Mouse (Mus musculus) liver, embryonic 16.5 days (tissue): ENCODE results near the gene Plpp2. TPM values are rescaled to one million over a fixed set of nuclear protein-coding genes. Genes with fewer than 3 reads are reported as not detected.

Experiments
- ATAC-seq: fragments of 200-750 bp; cut with Nextera tagmentation; 2 replicates; pipeline ENCODE4 v1.8.0; 2017; ENCODE audit warnings: low read depth, mild to moderate bottlenecking, moderate number of reproducible peaks, moderate library complexity
- H3K27ac ChIP-seq: fragments of 300-500 bp; sonication (generic); 2 replicates; pipeline ENCODE4 v1.5.1; 2014; ENCODE audit warnings: mild to moderate bottlenecking, low read length
- H3K27me3 ChIP-seq: fragments of 300-500 bp; sonication (generic); 2 replicates; pipeline ENCODE4 v1.6.1; 2014; ENCODE audit warnings: low read depth, low read length, mixed read lengths; ENCODE audit not compliant: control insufficient read depth, insufficient read depth
- H3K36me3 ChIP-seq: fragments of 300-500 bp; sonication (generic); 2 replicates; pipeline ENCODE4 v1.6.1; 2014; ENCODE audit warnings: mild to moderate bottlenecking; ENCODE audit not compliant: control insufficient read depth, insufficient read depth
- H3K4me1 ChIP-seq: fragments of 300-500 bp; sonication (generic); 2 replicates; pipeline ENCODE4 v1.6.1; 2014; ENCODE audit warnings: low read depth, low read length, mixed read lengths; ENCODE audit not compliant: control insufficient read depth
- H3K4me2 ChIP-seq: fragments of 300-500 bp; sonication (generic); 2 replicates; pipeline ENCODE4 v1.6.1; 2014; ENCODE audit warnings: low read depth, low read length, mixed read lengths
- H3K4me3 ChIP-seq: fragments of 300-500 bp; sonication (generic); 2 replicates; pipeline ENCODE4 v1.5.1; 2014; ENCODE audit warnings: low read depth, mild to moderate bottlenecking, low read length
- H3K9ac ChIP-seq: fragments of 300-500 bp; sonication (generic); 2 replicates; pipeline ENCODE4 v1.6.1; 2014; ENCODE audit warnings: low read depth, low read length
- H3K9me3 ChIP-seq: fragments of 300-500 bp; sonication (generic); replicated peaks from 2 replicates; pipeline ENCODE4 v1.6.1; 2016; ENCODE audit warnings: low read length; ENCODE audit not compliant: control insufficient read depth
- WGBS: fragments of 180-500 bp; shearing (Covaris S2); extraction: QIAGEN DNeasy Blood & Tissue Kit; methylation state at CpG from one replicate; pipeline ENCODE4 v1.1.7; 2014; ENCODE audit not compliant: insufficient replicate concordance; 5-methylcytosine and 5-hydroxymethylcytosine counted together
- polyA plus RNA-seq: library from polyadenylated mRNA; unstranded; fragments of >200 nt; fragmentation: Nextera tagmentation; extraction: Ambion mirVana; gene quantifications from 2 replicates; pipeline ENCODE4 v1.2.1, GENCODE M21; 2015

Gene Plpp2
- polyA plus RNA-seq, 1 experiment from 2014 or later = 26.0 TPM

GRCm38 (mm10) chr10:79554330-79555237, 21.0 kb upstream of the Plpp2 start, which contains the start of gene Mier2:
TSS of gene Mier2 (minus strand) at chr10:79555199.
- H3K27me3 ChIP-seq = no peaks in the 10 kb centered on the region
- peak within 1 kb of the TSS; percentile 74 for H3K4me2 ChIP-seq
- peak within 1 kb of the TSS; percentile 71 for H3K9ac ChIP-seq
- H3K4me1 ChIP-seq = peaks cover 7% of the 10 kb centered on the region
- WGBS = under 1% methylated on average over 74 of the region's 108 CpGs
- ATAC-seq = peak; percentile 81
- H3K36me3 ChIP-seq = no peaks in the 10 kb centered on the region
- H3K4me3 ChIP-seq = peak within 1 kb of the TSS; percentile 71
- H3K27ac ChIP-seq = no peak within 1 kb of the TSS
- no peaks in the 10 kb centered on the region for H3K9me3 ChIP-seq

DNA sequence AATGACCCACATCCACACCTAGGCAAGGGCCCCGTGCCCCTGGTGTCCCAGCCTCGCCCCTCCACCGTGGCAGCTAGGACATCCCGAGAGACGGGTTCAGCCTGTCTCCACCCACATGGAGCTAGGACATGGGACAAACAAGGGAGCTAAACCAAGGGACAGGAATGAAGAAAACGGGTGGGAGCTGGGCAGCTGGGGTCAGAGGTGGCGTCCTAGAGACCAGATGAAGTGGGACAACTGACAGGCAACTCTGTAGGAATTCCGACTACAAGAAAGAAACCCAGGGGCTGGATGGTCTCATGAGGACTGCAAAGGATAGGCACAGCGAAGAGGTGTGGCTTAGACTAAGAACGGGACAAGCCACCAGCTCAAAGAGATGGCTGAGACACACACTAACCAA, 20.1 kb upstream of the Plpp2 start:
- 33% methylated on average over 10 of the region's 10 CpGs for WGBS
- peak overlapping the region; percentile 71 for H3K4me3 ChIP-seq
- no peak for ATAC-seq

DNA sequence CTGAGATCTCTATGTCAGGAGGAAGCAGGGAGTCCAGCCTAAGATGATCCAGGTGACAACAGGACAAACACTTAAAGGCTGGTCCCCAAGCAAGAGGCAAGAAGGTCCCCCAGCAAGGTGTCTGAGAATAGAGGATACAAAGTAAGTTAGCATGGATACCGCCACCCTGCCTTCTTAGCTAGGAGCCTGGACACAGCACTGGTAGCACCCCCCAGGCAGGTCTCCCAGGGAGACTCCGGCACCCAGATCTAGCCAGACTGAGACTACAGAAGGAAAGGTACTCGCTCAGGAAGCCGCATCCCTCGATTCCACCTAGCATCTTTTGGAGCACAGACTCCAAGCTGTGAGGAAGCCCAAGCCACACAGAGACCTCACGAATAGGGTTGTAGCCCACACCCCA, 19.6 kb upstream of the Plpp2 start:
- no peak overlapping the region for H3K9ac ChIP-seq
- ATAC-seq = no peak

More for the DNA sequence above, 20.1 kb upstream of the Plpp2 start:
- H3K27ac ChIP-seq = no peak overlapping the region
- peaks cover 2% of the 10 kb centered on the region; the same call in 1 of the 2 replicates for H3K36me3 ChIP-seq
- no peaks in the 10 kb centered on the region for H3K9me3 ChIP-seq
- no peak overlapping the region for H3K9ac ChIP-seq
- peak overlapping the region; percentile 74 for H3K4me2 ChIP-seq
- no peaks in the 10 kb centered on the region for H3K27me3 ChIP-seq
- peaks cover 7% of the 10 kb centered on the region for H3K4me1 ChIP-seq

GRCm38 (mm10) chr10:79552531-79552930, 18.9 kb upstream of the Plpp2 start:
- 71% methylated on average over 8 of the region's 8 CpGs for WGBS
- Histone ChIP-seq H3K4me1 (peaks cover 7% of the 10 kb centered on the region), H3K27ac (no peak overlapping the region), H3K27me3 (no peaks in the 10 kb centered on the region), H3K4me3 (no peak overlapping the region), H3K9me3 (no peaks in the 10 kb centered on the region), H3K9ac (no peak overlapping the region), H3K36me3 (peaks cover 2% of the 10 kb centered on the region; the same call in 1 of the 2 replicates), H3K4me2 (no peak overlapping the region)
- no peak for ATAC-seq

More for the DNA sequence above, 19.6 kb upstream of the Plpp2 start:
- Histone ChIP-seq H3K4me2 (no peak overlapping the region), H3K27ac (no peak overlapping the region), H3K9me3 (no peaks in the 10 kb centered on the region), H3K4me1 (peaks cover 7% of the 10 kb centered on the region), H3K27me3 (no peaks in the 10 kb centered on the region), H3K4me3 (no peak overlapping the region), H3K36me3 (peaks cover 2% of the 10 kb centered on the region; the same call in 1 of the 2 replicates)
- 70% methylated on average over 6 of the region's 6 CpGs for WGBS

GRCm38 (mm10) chr10:79550366-79550765, 16.8 kb upstream of the Plpp2 start:
- no peak overlapping the region for H3K9ac ChIP-seq
- H3K36me3 ChIP-seq = peaks cover 5% of the 10 kb centered on the region; the same call in 1 of the 2 replicates
- H3K27ac ChIP-seq = no peak overlapping the region
- no peak overlapping the region for H3K4me3 ChIP-seq
- 65% methylated on average over 9 of the region's 9 CpGs for WGBS
- ATAC-seq = no peak
- no peaks in the 10 kb centered on the region for H3K9me3 ChIP-seq
- H3K4me2 ChIP-seq = no peak overlapping the region
- no peaks in the 10 kb centered on the region for H3K27me3 ChIP-seq
- peaks cover 7% of the 10 kb centered on the region for H3K4me1 ChIP-seq

- H3K36me3 ChIP-seq = peaks cover 5% of the 10 kb centered on the region; the same call in 1 of the 2 replicates
- 79% methylated on average over 18 of the region's 18 CpGs for WGBS
- no peak for ATAC-seq
Observed at GRCm38 (mm10) chr10:79548971-79549723, 15.6 kb upstream of the Plpp2 start.

DNA sequence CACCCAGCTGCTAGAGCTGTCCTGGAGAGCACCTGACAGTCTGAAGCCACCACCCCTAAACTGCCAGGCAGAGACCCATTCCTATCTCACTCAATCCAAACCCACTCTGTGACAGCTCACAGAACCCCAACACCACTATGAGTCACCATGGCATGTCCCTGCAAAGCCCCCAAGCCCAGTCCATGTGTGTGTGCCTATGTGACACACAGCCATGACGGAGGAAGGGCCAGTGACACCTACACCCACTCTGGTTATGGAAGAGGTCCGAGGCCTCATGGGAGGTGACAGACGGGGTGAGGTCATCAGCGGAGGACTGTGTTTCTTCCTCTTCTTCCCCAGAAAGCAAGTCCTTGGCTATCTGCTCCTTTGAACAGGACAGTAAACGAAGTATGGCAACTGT, 14.9 kb upstream of the Plpp2 start:
- Histone ChIP-seq H3K4me2 (no peak overlapping the region), H3K27me3 (no peaks in the 10 kb centered on the region), H3K9me3 (no peaks in the 10 kb centered on the region), H3K4me3 (no peak overlapping the region), H3K36me3 (peaks cover 5% of the 10 kb centered on the region; the same call in 1 of the 2 replicates), H3K9ac (no peak overlapping the region), H3K27ac (no peak overlapping the region), H3K4me1 (peaks cover under 1% of the 10 kb centered on the region; the same call in 1 of the 2 replicates)
- WGBS = 78% methylated on average over 5 of the region's 5 CpGs
- no peak for ATAC-seq

More at GRCm38 (mm10) chr10:79548971-79549723, 15.6 kb upstream of the Plpp2 start:
- Histone ChIP-seq H3K4me1 (peaks cover 7% of the 10 kb centered on the region), H3K27ac (no peak overlapping the region), H3K4me3 (no peak overlapping the region), H3K9ac (no peak overlapping the region), H3K4me2 (no peak overlapping the region), H3K27me3 (no peaks in the 10 kb centered on the region), H3K9me3 (no peaks in the 10 kb centered on the region)

DNA sequence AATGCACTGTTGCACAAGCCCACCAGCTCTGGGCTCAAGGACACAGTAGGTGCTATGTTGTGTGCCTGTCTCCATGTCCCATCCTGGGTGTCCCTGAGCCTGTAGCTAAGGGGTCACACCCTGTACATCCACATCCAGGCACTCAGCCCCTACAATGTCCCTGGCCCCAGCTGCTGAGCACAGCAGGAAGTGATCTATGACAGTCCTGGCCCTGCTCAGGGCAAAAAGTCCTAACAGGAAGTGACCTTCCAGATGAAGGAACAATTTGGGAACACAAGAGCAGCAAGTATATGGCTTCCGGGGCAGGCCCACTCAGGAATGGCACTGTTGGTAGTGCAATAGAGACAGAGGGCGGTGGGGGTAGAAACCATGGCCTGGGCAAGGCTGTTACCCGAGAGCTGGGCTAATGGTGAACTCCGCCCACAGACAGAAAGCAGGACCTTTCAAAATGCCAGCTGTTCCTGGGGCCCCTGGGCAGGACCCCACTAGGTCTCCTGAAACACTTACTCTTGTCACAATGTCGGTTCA, 13.6 kb upstream of the Plpp2 start:
- H3K4me3 ChIP-seq = no peak overlapping the region
- 55% methylated on average over 5 of the region's 5 CpGs for WGBS
- no peak overlapping the region for H3K27ac ChIP-seq
- H3K9ac ChIP-seq = no peak overlapping the region
- no peak overlapping the region for H3K4me2 ChIP-seq
- no peaks in the 10 kb centered on the region for H3K27me3 ChIP-seq
- H3K36me3 ChIP-seq = peaks cover 5% of the 10 kb centered on the region
- no peaks in the 10 kb centered on the region; the same call in 1 of the 2 replicates for H3K4me1 ChIP-seq
- ATAC-seq = peak; percentile 22; the same call in 1 of the 2 replicates
- H3K9me3 ChIP-seq = no peaks in the 10 kb centered on the region
